In genomic region chr2:4340378-4340777, GRCm38 (mm10) we compare ENCODE assay signal across 24 mouse cellular contexts.
A peak's percentile ranks its signal among the peaks of the same experiment; 100 is the strongest.
DNase-seq lines count a peak whose midpoint lies in the region; ATAC-seq and TF ChIP-seq lines count a peak whose summit lies in the region.
"Had no signal": no experiment of that assay in that cellular context is flagged by ENCODE, and none has a peak within 500 bp of the region (broad histone marks: within the 10 kb centered on the region; RNA-seq: fewer than 3 reads in every experiment).

No protein-coding gene starts in this region.

- H3K9me3 ChIP-seq in lung, embryonic 15.5 days = no peaks in the 10 kb centered on the region
- H3K9me3 ChIP-seq in limb, embryonic 15.5 days = no peaks in the 10 kb centered on the region
- H3K9me3 ChIP-seq: G1E; heart, embryonic 15.5 days; kidney, embryonic 15.5 days; midbrain, embryonic 15.5 days had no signal

- 94% methylated on average over 10 of the region's 10 CpGs for WGBS in heart, adult 2 months
- 58% methylated on average over 10 of the region's 10 CpGs for WGBS in lung, embryonic 15.5 days
- 40% methylated on average over 10 of the region's 10 CpGs for WGBS in limb, embryonic 15.5 days

- no peak for TF ChIP-seq EP300 in heart, adult 2 months (IDR thresholded peaks at IDR 0.05; ENCODE audit: insufficient read depth, low read depth, low read length)

- no peak overlapping the region for H3K4me2 ChIP-seq in lung, embryonic 15.5 days
- no peak overlapping the region for H3K4me2 ChIP-seq in limb, embryonic 15.5 days
- H3K4me2 ChIP-seq: heart, embryonic 15.5 days; kidney, embryonic 15.5 days; liver, embryonic 11.5 days; midbrain, embryonic 15.5 days had no signal

- no peak for TF ChIP-seq CTCF in heart, adult 2 months (IDR thresholded peaks at IDR 0.05)
- TF ChIP-seq CTCF in embryonic fibroblast, embryonic 13.5 days (IDR thresholded peaks at IDR 0.05; ENCODE audit: borderline replicate concordance, insufficient read depth, low read length) = no peak

- H3K9ac ChIP-seq in heart, adult 2 months (ENCODE audit: low read depth, low read length) = no peak overlapping the region
- no peak overlapping the region for H3K9ac ChIP-seq in lung, embryonic 15.5 days
- H3K9ac ChIP-seq in limb, embryonic 15.5 days = no peak overlapping the region
- H3K9ac ChIP-seq: forebrain, postnatal 0 days; heart, embryonic 15.5 days; kidney, embryonic 15.5 days; midbrain, embryonic 15.5 days had no signal

- no peaks in the 10 kb centered on the region; the same call in 1 of the 2 replicates for H3K4me1 ChIP-seq in heart, adult 2 months (ENCODE audit: control insufficient read depth, insufficient read depth, low read length)
- H3K4me1 ChIP-seq in lung, embryonic 15.5 days = peaks cover 47% of the 10 kb centered on the region
- H3K4me1 ChIP-seq in embryonic fibroblast, embryonic 13.5 days (ENCODE audit: control insufficient read depth, insufficient read depth, low read length) = peaks cover 35% of the 10 kb centered on the region
- H3K4me1 ChIP-seq in limb, embryonic 15.5 days = peaks cover 37% of the 10 kb centered on the region

- peak; percentile 41 for DNase-seq in heart, adult 11 months
- no peak for DNase-seq in heart, adult 2 months
- DNase-seq in lung, postnatal 25 days (ENCODE audit: low spot score) = no peak
- DNase-seq in urinary bladder, postnatal 36 days (ENCODE audit: low spot score in 2 of 2) = no peak
- DNase-seq in left cerebral cortex, postnatal 25 days (ENCODE audit: low spot score in 2 of 2) = no peak
- DNase-seq: adrenal gland, postnatal 25 days; cerebellum, adult 11 months; forebrain, postnatal 0 days; gastrocnemius, adult 2 months; kidney, postnatal 4 days; lung, adult 2 months; spleen, adult 18-20 months; thymus, postnatal 4 days had no signal

- no peak overlapping the region for H3K27ac ChIP-seq in heart, adult 2 months
- peak overlapping the region; percentile 16; the same call in 1 of the 2 replicates for H3K27ac ChIP-seq in lung, embryonic 15.5 days
- peak overlapping the region; percentile 91 for H3K27ac ChIP-seq in embryonic fibroblast, embryonic 13.5 days (ENCODE audit: insufficient read depth, low read length)
- H3K27ac ChIP-seq in limb, embryonic 15.5 days = peak overlapping the region; percentile 66
- H3K27ac ChIP-seq: gastrocnemius, adult 2 months; heart, embryonic 15.5 days; kidney, embryonic 15.5 days; midbrain, embryonic 15.5 days had no signal

- H3K27me3 ChIP-seq in heart, adult 2 months (ENCODE audit: control insufficient read depth, insufficient read depth, low read length) = no peaks in the 10 kb centered on the region
- no peaks in the 10 kb centered on the region for H3K27me3 ChIP-seq in lung, embryonic 15.5 days
- H3K27me3 ChIP-seq in limb, embryonic 15.5 days = no peaks in the 10 kb centered on the region
- H3K27me3 ChIP-seq: heart, embryonic 15.5 days; kidney, embryonic 15.5 days; midbrain, embryonic 15.5 days had no signal

- intact Hi-C loops in heart, adult 2 months (cut with DNase I) = no loop called here
- intact Hi-C loops in left cerebral cortex, postnatal 25 days (cut with DNase I) = no loop called here

- no peak for ATAC-seq in lung, embryonic 15.5 days (ENCODE audit: borderline replicate concordance, extremely low read depth, low FRiP score, low TSS enrichment)
- ATAC-seq in limb, embryonic 15.5 days (ENCODE audit: insufficient number of reproducible peaks, low FRiP score, low TSS enrichment, low read depth) = no peak
- ATAC-seq: activated CD4-positive, CD25-positive, alpha-beta regulatory T cell, adult 4 months; forebrain, postnatal 0 days; intestine, embryonic 16.5 days; midbrain, embryonic 15.5 days had no signal

- no peak for TF ChIP-seq POLR2A in heart, adult 2 months (IDR thresholded peaks at IDR 0.05; ENCODE audit: insufficient read depth, low read depth, low read length)
- TF ChIP-seq POLR2A in embryonic fibroblast, embryonic 13.5 days (IDR thresholded peaks at IDR 0.05; ENCODE audit: low read depth, low read length) = no peak

- H3K4me3 ChIP-seq in heart, adult 2 months = no peak overlapping the region
- no peak overlapping the region for H3K4me3 ChIP-seq in lung, embryonic 15.5 days
- H3K4me3 ChIP-seq in embryonic fibroblast, embryonic 13.5 days (ENCODE audit: insufficient read depth, low read length) = no peak overlapping the region
- H3K4me3 ChIP-seq in limb, embryonic 15.5 days = no peak overlapping the region
- H3K4me3 ChIP-seq: gastrocnemius, adult 2 months; heart, embryonic 15.5 days; kidney, embryonic 15.5 days; midbrain, embryonic 15.5 days; myocyte had no signal

- no peaks in the 10 kb centered on the region for H3K79me2 ChIP-seq in heart, adult 2 months (replicated peaks; ENCODE audit: control insufficient read depth, insufficient read depth, low read length)

- H3K36me3 ChIP-seq in heart, adult 2 months (ENCODE audit: control insufficient read depth, insufficient read depth, low read length) = no peaks in the 10 kb centered on the region
- H3K36me3 ChIP-seq in lung, embryonic 15.5 days = no peaks in the 10 kb centered on the region
- no peaks in the 10 kb centered on the region for H3K36me3 ChIP-seq in limb, embryonic 15.5 days
- H3K36me3 ChIP-seq: G1E; heart, embryonic 15.5 days; kidney, embryonic 15.5 days; midbrain, embryonic 15.5 days had no signal
